Comparison of ENCODE assay signal across 8 mouse cellular contexts in genomic region chr7:143793121-143793520, GRCm38 (mm10). TPM values are rescaled to one million over a fixed set of nuclear protein-coding genes. Genes with fewer than 3 reads are reported as not detected.
DNase-seq lines count a peak whose midpoint lies in the region; ATAC-seq and TF ChIP-seq lines count a peak whose summit lies in the region.

No protein-coding gene starts in this region.

- DNase-seq in heart, adult 2 months, result peak in 1 of 2 experiments; percentile 45
- DNase-seq in heart, postnatal 25 days (ENCODE audit: low spot score), result no peak
- DNase-seq in brain, embryonic 14.5 days (ENCODE audit: low read depth), result peak; percentile 20
- DNase-seq in kidney, adult 9 months, result peak; percentile 77
- peak; percentile 64 for DNase-seq in urinary bladder, postnatal 25 days (ENCODE audit: low spot score)

- ATAC-seq in CD4-positive, CD25-positive, alpha-beta regulatory T cell, adult 4 months, result peak; percentile 49
- peak; percentile 90 for ATAC-seq in megakaryocyte progenitor cell, adult 5-6 weeks (replicated peaks; ENCODE audit: poor library complexity)
- ATAC-seq in erythroblast, adult 5-6 weeks (replicated peaks; ENCODE audit: low FRiP score, poor library complexity, severe bottlenecking), result no peak

- TF ChIP-seq CTCF in heart, adult 2 months (IDR thresholded peaks at IDR 0.05), result peak; percentile 62
- TF ChIP-seq CTCF in brain, embryonic 14.5 days (IDR thresholded peaks at IDR 0.05; ENCODE audit: borderline replicate concordance, extremely low read depth, insufficient read depth, insufficient read length), result peak; percentile 54; the same call in 1 of the 2 replicates

- H3K79me2 ChIP-seq in heart, adult 2 months (replicated peaks; ENCODE audit: control insufficient read depth, insufficient read depth, low read length), result no peaks in the 10 kb centered on the region

- no peak for TF ChIP-seq EP300 in heart, adult 2 months (IDR thresholded peaks at IDR 0.05; ENCODE audit: insufficient read depth, low read depth, low read length)

- no peak for TF ChIP-seq POLR2A in heart, adult 2 months (IDR thresholded peaks at IDR 0.05; ENCODE audit: insufficient read depth, low read depth, low read length)
- TF ChIP-seq POLR2A in brain, embryonic 14.5 days (IDR thresholded peaks at IDR 0.05; ENCODE audit: borderline replicate concordance, extremely low read depth, insufficient read depth, insufficient read length, poor library complexity, severe bottlenecking), result no peak

- WGBS in heart, adult 2 months, result 53% methylated on average over 4 of the region's 4 CpGs

- H3K27ac ChIP-seq in heart, adult 2 months, result no peak overlapping the region

- H3K36me3 ChIP-seq in heart, adult 2 months (ENCODE audit: control insufficient read depth, insufficient read depth, low read length), result no peaks in the 10 kb centered on the region

- H3K27me3 ChIP-seq in heart, adult 2 months (ENCODE audit: control insufficient read depth, insufficient read depth, low read length), result no peaks in the 10 kb centered on the region

- no peaks in the 10 kb centered on the region for H3K4me1 ChIP-seq in heart, adult 2 months (ENCODE audit: control insufficient read depth, insufficient read depth, low read length)

- no peak overlapping the region for H3K9ac ChIP-seq in heart, adult 2 months (ENCODE audit: low read depth, low read length)

- no peak overlapping the region for H3K4me3 ChIP-seq in heart, adult 2 months

- intact Hi-C loops in heart, adult 2 months (cut with DNase I), result no loop called here
- intact Hi-C loops in heart, postnatal 25 days (cut with DNase I), result no loop called here

RNA-seq across cellular contexts. Expression of gene Mrgpre, which starts 8.8 kb away (rescaled TPM):
- total RNA-seq in heart, adult 2 months (2021), result 1 to 10 TPM; 1.2 to 1.3 TPM
- polyA plus RNA-seq in heart, adult 2 months (2012; rRNA removed), result 1.9 TPM in 2 replicates
- total RNA-seq in heart, postnatal 25 days (2021), result 1 to 10 TPM; 1.0 to 1.3 TPM
- 10 to 100 TPM in 1 of 2 experiments, 1 to 10 TPM in 1; 5.7 to 11.7 TPM for polyA plus RNA-seq in CD4-positive, CD25-positive, alpha-beta regulatory T cell, adult 4 months (2017; shearing (Covaris generic))
- polyA plus RNA-seq in brain, embryonic 14.5 days (2012; rRNA removed), result 6.4 and 10.5 TPM in 2 replicates
- total RNA-seq in megakaryocyte progenitor cell, adult 5-6 weeks (2015), result 1.3 and 2.9 TPM in 2 replicates
- total RNA-seq in megakaryocyte progenitor cell, adult 5-6 weeks (2017), result 0.17 and 0.95 TPM in 2 replicates
- total RNA-seq in erythroblast, adult 5-6 weeks (2015; ENCODE audit: low replicate concordance), result not detected in 2 replicates
- total RNA-seq in erythroblast, adult 5-6 weeks (2017; ENCODE audit: low replicate concordance), result not detected in 2 replicates

RNA-seq across cellular contexts. Expression of gene Mrgprg, which starts 26.3 kb away (rescaled TPM):
- not detected for total RNA-seq in heart, adult 2 months (2021)
- 0.15 and 0.18 TPM in 2 replicates for polyA plus RNA-seq in heart, adult 2 months (2012; rRNA removed)
- not detected for total RNA-seq in heart, postnatal 25 days (2021)
- polyA plus RNA-seq in CD4-positive, CD25-positive, alpha-beta regulatory T cell, adult 4 months (2017; shearing (Covaris generic)), result not detected
- not detected in 2 replicates for polyA plus RNA-seq in brain, embryonic 14.5 days (2012; rRNA removed)
- not detected in 2 replicates for total RNA-seq in megakaryocyte progenitor cell, adult 5-6 weeks (2015)
- not detected in 2 replicates for total RNA-seq in megakaryocyte progenitor cell, adult 5-6 weeks (2017)
- not detected in 2 replicates for total RNA-seq in erythroblast, adult 5-6 weeks (2015; ENCODE audit: low replicate concordance)
- not detected in 2 replicates for total RNA-seq in erythroblast, adult 5-6 weeks (2017; ENCODE audit: low replicate concordance)

RNA-seq across cellular contexts. Expression of gene Nadsyn1, which starts 29.5 kb away (rescaled TPM):
- 1 to 10 TPM; 3.8 to 4.3 TPM for total RNA-seq in heart, adult 2 months (2021)
- polyA plus RNA-seq in heart, adult 2 months (2012; rRNA removed), result 6.1 and 9.4 TPM in 2 replicates
- 1 to 10 TPM; 4.8 to 5.5 TPM for total RNA-seq in heart, postnatal 25 days (2021)
- 10 to 100 TPM; 20.7 to 28.5 TPM for polyA plus RNA-seq in CD4-positive, CD25-positive, alpha-beta regulatory T cell, adult 4 months (2017; shearing (Covaris generic))
- 11.7 and 17.1 TPM in 2 replicates for polyA plus RNA-seq in brain, embryonic 14.5 days (2012; rRNA removed)
- total RNA-seq in megakaryocyte progenitor cell, adult 5-6 weeks (2015), result 4.4 and 7.1 TPM in 2 replicates
- total RNA-seq in megakaryocyte progenitor cell, adult 5-6 weeks (2017), result 9.2 and 9.5 TPM in 2 replicates
- 0.77 TPM in 1 of 2 replicates, not detected in the other for total RNA-seq in erythroblast, adult 5-6 weeks (2015; ENCODE audit: low replicate concordance)
- 0.98 and 1.3 TPM in 2 replicates for total RNA-seq in erythroblast, adult 5-6 weeks (2017; ENCODE audit: low replicate concordance)

RNA-seq across cellular contexts. Expression of gene Dhcr7, which starts 29.8 kb away (rescaled TPM):
- 1 to 10 TPM; 5.1 to 5.7 TPM for total RNA-seq in heart, adult 2 months (2021)
- polyA plus RNA-seq in heart, adult 2 months (2012; rRNA removed), result 22.2 and 26.9 TPM in 2 replicates
- total RNA-seq in heart, postnatal 25 days (2021), result 1 to 10 TPM; 5.8 to 6.7 TPM
- 10 to 100 TPM; 47.4 to 52.1 TPM for polyA plus RNA-seq in CD4-positive, CD25-positive, alpha-beta regulatory T cell, adult 4 months (2017; shearing (Covaris generic))
- polyA plus RNA-seq in brain, embryonic 14.5 days (2012; rRNA removed), result 106 and 117 TPM in 2 replicates
- 26.3 and 29.4 TPM in 2 replicates for total RNA-seq in megakaryocyte progenitor cell, adult 5-6 weeks (2015)
- total RNA-seq in megakaryocyte progenitor cell, adult 5-6 weeks (2017), result 10.9 and 13.2 TPM in 2 replicates
- total RNA-seq in erythroblast, adult 5-6 weeks (2015; ENCODE audit: low replicate concordance), result 2.1 and 6.7 TPM in 2 replicates
- 0.84 and 5.2 TPM in 2 replicates for total RNA-seq in erythroblast, adult 5-6 weeks (2017; ENCODE audit: low replicate concordance)

RNA-seq across cellular contexts. Expression of gene Osbpl5, which starts 36.3 kb away (rescaled TPM):
- total RNA-seq in heart, adult 2 months (2021), result 10 to 100 TPM; 14.8 to 18.0 TPM
- polyA plus RNA-seq in heart, adult 2 months (2012; rRNA removed), result 21.3 and 28.9 TPM in 2 replicates
- 10 to 100 TPM; 16.0 to 21.5 TPM for total RNA-seq in heart, postnatal 25 days (2021)
- polyA plus RNA-seq in CD4-positive, CD25-positive, alpha-beta regulatory T cell, adult 4 months (2017; shearing (Covaris generic)), result 10 to 100 TPM; 17.2 to 31.0 TPM
- polyA plus RNA-seq in brain, embryonic 14.5 days (2012; rRNA removed), result 52.0 and 59.1 TPM in 2 replicates
- 2.7 and 3.4 TPM in 2 replicates for total RNA-seq in megakaryocyte progenitor cell, adult 5-6 weeks (2015)
- 4.4 and 8.6 TPM in 2 replicates for total RNA-seq in megakaryocyte progenitor cell, adult 5-6 weeks (2017)
- total RNA-seq in erythroblast, adult 5-6 weeks (2015; ENCODE audit: low replicate concordance), result not detected in 2 replicates
- 0.56 and 0.60 TPM in 2 replicates for total RNA-seq in erythroblast, adult 5-6 weeks (2017; ENCODE audit: low replicate concordance)
